Mouse (Mus musculus): Measurements from ENCODE around the gene Dnpep. TPM values are rescaled to one million over a fixed set of nuclear protein-coding genes. Genes with fewer than 3 reads are reported as not detected.
A peak's percentile ranks its signal among the peaks of the same experiment; 100 is the strongest.

Dnpep gene
- polyA plus RNA-seq, 1 experiment from 2014 or later, result 110 TPM

DNA sequence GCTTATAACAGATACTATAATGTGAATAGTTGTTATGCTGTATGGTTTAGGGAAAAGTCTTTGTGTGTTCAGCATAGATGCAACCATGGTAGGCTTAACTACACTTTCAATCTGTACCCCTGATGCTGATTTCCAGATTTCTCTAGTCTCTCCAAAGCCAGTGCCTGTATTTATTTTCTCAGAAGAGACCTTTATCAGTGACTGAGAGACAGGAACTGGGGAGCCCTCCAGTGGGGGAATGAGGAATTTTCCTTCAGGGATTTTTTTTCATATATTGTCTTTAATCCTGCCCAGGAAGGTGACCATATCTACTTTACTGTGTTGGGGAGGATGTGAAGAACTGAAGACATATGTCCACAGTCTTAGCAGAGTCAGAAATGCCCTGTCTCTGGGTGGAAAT lies 27.2 kb downstream of the Dnpep start:
- Histone ChIP-seq H3K36me3 (ENCODE audit: insufficient read depth) (no peaks in the 10 kb centered on the region), H3K4me1 (ENCODE audit: insufficient read depth) (no peaks in the 10 kb centered on the region), H3K27me3 (ENCODE audit: insufficient read depth, low read length) (no peaks in the 10 kb centered on the region), H3K9ac (no peak overlapping the region), H3K4me2 (no peak overlapping the region), H3K9me3 (ENCODE audit: low read depth, low read length) (no peaks in the 10 kb centered on the region), H3K4me3 (ENCODE audit: low read depth, low read length) (no peak overlapping the region), H3K27ac (ENCODE audit: low read depth) (no peak overlapping the region)
- ATAC-seq (ENCODE audit: insufficient read depth), result no peak
- DNase-seq, result peak; percentile 63
- peak; percentile 44 for TF ChIP-seq CTCF (IDR thresholded peaks at IDR 0.05; ENCODE audit: low read depth)

DNA sequence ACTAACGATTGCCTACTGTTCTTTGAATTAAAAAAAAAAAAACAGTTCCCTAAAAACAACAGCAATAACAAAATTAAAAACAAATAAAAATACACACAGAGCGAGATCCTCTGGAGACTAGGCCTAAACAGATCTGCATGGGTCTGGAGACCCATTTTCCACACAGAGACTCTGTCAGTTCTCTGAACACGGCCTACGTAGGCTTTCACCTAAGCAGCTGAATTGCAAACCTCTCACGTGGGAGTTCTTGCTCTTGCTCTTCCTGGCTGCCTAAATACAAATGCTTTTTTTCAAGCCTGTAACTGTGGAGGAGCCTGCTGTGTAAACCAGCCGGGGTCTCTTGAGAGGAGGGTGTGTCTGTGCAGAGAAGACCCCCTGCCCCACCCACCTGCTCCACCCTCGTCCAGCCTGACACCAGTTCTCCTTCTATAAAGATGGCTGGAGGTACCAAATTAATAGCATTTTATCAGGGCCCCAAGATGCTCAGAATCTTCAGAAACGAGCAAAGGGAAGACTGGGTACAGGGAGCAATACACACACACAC lies 27.8 kb downstream of the Dnpep start:
- Histone ChIP-seq H3K9ac (no peak overlapping the region), H3K4me2 (no peak overlapping the region), H3K4me1 (ENCODE audit: insufficient read depth) (no peaks in the 10 kb centered on the region), H3K9me3 (ENCODE audit: low read depth, low read length) (no peaks in the 10 kb centered on the region), H3K27ac (ENCODE audit: low read depth) (no peak overlapping the region), H3K27me3 (ENCODE audit: insufficient read depth, low read length) (no peaks in the 10 kb centered on the region), H3K4me3 (ENCODE audit: low read depth, low read length) (no peak overlapping the region), H3K36me3 (ENCODE audit: insufficient read depth) (no peaks in the 10 kb centered on the region)
- DNase-seq, result no peak
- no peak for ATAC-seq (ENCODE audit: insufficient read depth)
- 47% methylated on average over 8 of the region's 8 CpGs for WGBS
- TF ChIP-seq CTCF (IDR thresholded peaks at IDR 0.05; ENCODE audit: low read depth), result no peak

DNA sequence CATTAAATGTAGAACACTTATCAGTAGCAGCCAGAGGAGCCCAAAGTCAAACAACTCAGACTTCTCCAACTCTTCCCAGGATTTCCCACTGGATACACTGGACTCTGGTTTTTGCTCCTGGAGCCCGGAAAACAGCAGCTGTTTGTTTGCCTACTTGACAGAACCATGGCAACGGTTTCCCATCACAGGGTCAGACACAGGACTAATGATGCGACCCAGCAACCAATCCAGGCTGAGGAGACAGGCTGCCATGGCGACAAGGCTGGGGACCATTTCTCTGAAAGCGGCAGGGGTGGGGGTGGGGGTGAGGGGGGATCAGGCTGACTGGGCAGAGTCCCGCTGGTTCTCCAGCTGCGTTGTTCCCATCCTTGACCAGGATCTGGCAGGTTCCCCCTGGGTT lies 28.4 kb downstream of the Dnpep start:
- DNase-seq (peak; percentile 8), ATAC-seq (ENCODE audit: insufficient read depth) (no peak)
- no peaks in the 10 kb centered on the region for H3K4me1 ChIP-seq (ENCODE audit: insufficient read depth)
- no peak overlapping the region for H3K4me2 ChIP-seq
- no peak overlapping the region for H3K27ac ChIP-seq (ENCODE audit: low read depth)
- no peaks in the 10 kb centered on the region for H3K36me3 ChIP-seq (ENCODE audit: insufficient read depth)
- no peaks in the 10 kb centered on the region for H3K9me3 ChIP-seq (ENCODE audit: low read depth, low read length)
- no peak for TF ChIP-seq CTCF (IDR thresholded peaks at IDR 0.05; ENCODE audit: low read depth)
- no peak overlapping the region for H3K4me3 ChIP-seq (ENCODE audit: low read depth, low read length)
- 6% methylated on average over 7 of the region's 7 CpGs for WGBS
- no peaks in the 10 kb centered on the region for H3K27me3 ChIP-seq (ENCODE audit: insufficient read depth, low read length)
- H3K9ac ChIP-seq, result no peak overlapping the region

DNA sequence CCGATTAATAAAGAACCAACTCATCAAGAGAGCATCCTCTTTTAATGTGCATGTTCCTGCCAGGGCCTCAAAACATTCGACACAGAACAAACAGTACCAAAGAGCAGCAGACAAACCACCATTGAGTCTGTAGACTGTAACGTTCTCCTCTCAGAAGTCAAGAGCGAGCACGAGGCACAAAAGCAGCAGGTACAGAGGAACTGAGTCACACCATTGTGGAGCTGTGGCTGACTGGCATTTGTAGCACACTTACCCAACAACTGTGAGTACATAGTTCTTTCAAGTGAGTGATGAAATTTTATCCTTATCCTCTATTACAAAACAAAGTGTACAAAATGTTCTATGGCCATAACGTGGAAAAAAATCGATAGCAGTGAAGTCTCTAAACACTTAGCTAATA lies 32.9 kb downstream of the Dnpep start:
- no peak overlapping the region for H3K4me3 ChIP-seq (ENCODE audit: low read depth, low read length)
- H3K9me3 ChIP-seq (ENCODE audit: low read depth, low read length), result no peaks in the 10 kb centered on the region
- H3K27me3 ChIP-seq (ENCODE audit: insufficient read depth, low read length), result no peaks in the 10 kb centered on the region
- no peak overlapping the region for H3K27ac ChIP-seq (ENCODE audit: low read depth)
- no peak overlapping the region for H3K9ac ChIP-seq
- no peak for DNase-seq
- TF ChIP-seq CTCF (IDR thresholded peaks at IDR 0.05; ENCODE audit: low read depth), result no peak
- no peaks in the 10 kb centered on the region for H3K36me3 ChIP-seq (ENCODE audit: insufficient read depth)
- no peak for ATAC-seq (ENCODE audit: insufficient read depth)
- WGBS, result 80% methylated on average over 7 of the region's 7 CpGs
- H3K4me2 ChIP-seq, result no peak overlapping the region
- H3K4me1 ChIP-seq (ENCODE audit: insufficient read depth), result no peaks in the 10 kb centered on the region

DNA sequence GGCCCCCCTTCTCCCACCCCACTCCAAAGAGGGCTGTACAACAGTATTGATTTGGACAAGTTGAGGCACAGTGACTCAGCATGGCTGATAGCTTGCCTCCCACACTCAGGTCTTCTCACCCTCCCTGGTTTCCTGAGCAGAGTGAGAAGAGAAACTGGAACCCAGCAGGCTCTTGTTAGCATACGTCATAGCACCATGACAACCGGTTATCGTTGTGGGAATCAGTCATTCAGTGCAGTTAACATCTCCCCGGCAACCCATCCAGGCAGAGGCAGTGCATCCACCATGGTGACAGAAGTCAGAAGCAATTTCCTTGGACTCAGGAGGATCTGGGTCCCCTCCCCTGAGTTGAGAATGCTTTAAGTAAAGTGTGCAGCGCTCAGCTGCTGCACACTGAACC lies 34.8 kb downstream of the Dnpep start:
- Histone ChIP-seq H3K9me3 (ENCODE audit: low read depth, low read length) (no peaks in the 10 kb centered on the region), H3K4me1 (ENCODE audit: insufficient read depth) (no peaks in the 10 kb centered on the region), H3K27me3 (ENCODE audit: insufficient read depth, low read length) (peaks cover 7% of the 10 kb centered on the region; the same call in 1 of the 2 replicates), H3K4me3 (ENCODE audit: low read depth, low read length) (no peak overlapping the region), H3K9ac (no peak overlapping the region), H3K27ac (ENCODE audit: low read depth) (no peak overlapping the region), H3K36me3 (ENCODE audit: insufficient read depth) (no peaks in the 10 kb centered on the region), H3K4me2 (no peak overlapping the region)
- ATAC-seq (ENCODE audit: insufficient read depth) (no peak), DNase-seq (no peak)
- 73% methylated on average over 5 of the region's 5 CpGs for WGBS
- TF ChIP-seq CTCF (IDR thresholded peaks at IDR 0.05; ENCODE audit: low read depth), result no peak

GRCm38 (mm10) chr1:75278228-75278627 lies 39.6 kb downstream of the Dnpep start, which contains the start of gene Resp18:
Gene Resp18 (minus strand): TSS chr1:75278415.
- H3K4me2 ChIP-seq, result no peak within 1 kb of the TSS
- no peaks in the 10 kb centered on the region for H3K4me1 ChIP-seq (ENCODE audit: insufficient read depth)
- no peak within 1 kb of the TSS for H3K27ac ChIP-seq (ENCODE audit: low read depth)
- H3K9ac ChIP-seq, result no peak within 1 kb of the TSS
- TF ChIP-seq CTCF (IDR thresholded peaks at IDR 0.05; ENCODE audit: low read depth), result no peak
- H3K4me3 ChIP-seq (ENCODE audit: low read depth, low read length), result no peak within 1 kb of the TSS
- no peaks in the 10 kb centered on the region for H3K9me3 ChIP-seq (ENCODE audit: low read depth, low read length)
- 8% methylated on average over 13 of the region's 13 CpGs for WGBS
- DNase-seq, result no peak
- no peaks in the 10 kb centered on the region for H3K36me3 ChIP-seq (ENCODE audit: insufficient read depth)
- H3K27me3 ChIP-seq (ENCODE audit: insufficient read depth, low read length), result peaks cover 13% of the 10 kb centered on the region
- no peak for ATAC-seq (ENCODE audit: insufficient read depth)

- DNase-seq, result peak; percentile 88
- no peak for ATAC-seq (ENCODE audit: insufficient read depth)
Measured at GRCm38 (mm10) chr1:75277195-75278188, 40.3 kb downstream of the Dnpep start.

More at GRCm38 (mm10) chr1:75277195-75278188, 40.3 kb downstream of the Dnpep start:
- Histone ChIP-seq H3K4me3 (ENCODE audit: low read depth, low read length) (no peak overlapping the region), H3K27ac (ENCODE audit: low read depth) (no peak overlapping the region), H3K9ac (no peak overlapping the region), H3K4me1 (ENCODE audit: insufficient read depth) (no peaks in the 10 kb centered on the region), H3K9me3 (ENCODE audit: low read depth, low read length) (no peaks in the 10 kb centered on the region), H3K4me2 (no peak overlapping the region), H3K27me3 (ENCODE audit: insufficient read depth, low read length) (peaks cover 13% of the 10 kb centered on the region), H3K36me3 (ENCODE audit: insufficient read depth) (no peaks in the 10 kb centered on the region)
- TF ChIP-seq CTCF (IDR thresholded peaks at IDR 0.05; ENCODE audit: low read depth), result no peak
- 8% methylated on average over 23 of the region's 23 CpGs for WGBS
